Mouse (Mus musculus): ENCODE results near the gene Slc20a1.

GRCm38 (mm10) chr2:129232484-129232883 lies 33.9 kb downstream of the Slc20a1 start:
- TF ChIP-seq EP300 (optimal IDR thresholded peaks at IDR 0.05) (no peak), CTCF (IDR thresholded peaks at IDR 0.05; ENCODE audit: low read depth) (no peak)
